Mouse (Mus musculus): ENCODE data around the gene Galns. TPM values are rescaled to one million over a fixed set of nuclear protein-coding genes. Genes with fewer than 3 reads are reported as not detected.
"Not testable (repeated sequence)": the region's sequence is repeated elsewhere in the genome, so short reads cannot be mapped to it uniquely, and the experiment has no call there.

Galns gene
- polyA plus RNA-seq, 1 experiment, result 40.6 TPM

GRCm38 (mm10) chr8:122639521-122640248, 28.4 kb upstream of the Galns start:
- TF ChIP-seq POLR2A (IDR thresholded peaks at IDR 0.05; ENCODE audit: borderline replicate concordance, control insufficient read depth, low read depth, low read length) (0 out of 2 replicates have a peak, but pooled peaks have one; percentile 17), CTCF (IDR thresholded peaks at IDR 0.05; ENCODE audit: control insufficient read depth, insufficient read depth, low read length) (no peak)
- WGBS, result 85% methylated on average over 16 of the region's 16 CpGs
- Histone ChIP-seq H3K27ac (ENCODE audit: control insufficient read depth, insufficient read depth, low read depth, low read length, poor library complexity) (no peak overlapping the region), H3K4me1 (ENCODE audit: control insufficient read depth, insufficient read depth, low read length) (no peaks in the 10 kb centered on the region), H3K4me3 (replicated peaks; ENCODE audit: control insufficient read depth, low read depth, low read length) (no peak overlapping the region)

GRCm38 (mm10) chr8:122638601-122639000, 27.3 kb upstream of the Galns start:
- no peak overlapping the region for H3K4me3 ChIP-seq (replicated peaks; ENCODE audit: control insufficient read depth, low read depth, low read length)
- 88% methylated on average over 16 of the region's 16 CpGs for WGBS
- TF ChIP-seq POLR2A (IDR thresholded peaks at IDR 0.05; ENCODE audit: borderline replicate concordance, control insufficient read depth, low read depth, low read length), result no peak
- TF ChIP-seq CTCF (IDR thresholded peaks at IDR 0.05; ENCODE audit: control insufficient read depth, insufficient read depth, low read length), result no peak
- H3K27ac ChIP-seq (ENCODE audit: control insufficient read depth, insufficient read depth, low read depth, low read length, poor library complexity), result no peak overlapping the region
- H3K4me1 ChIP-seq (ENCODE audit: control insufficient read depth, insufficient read depth, low read length), result no peaks in the 10 kb centered on the region

GRCm38 (mm10) chr8:122637230-122637629, 26.0 kb upstream of the Galns start:
- Histone ChIP-seq H3K4me3 (replicated peaks; ENCODE audit: control insufficient read depth, low read depth, low read length) (no peak overlapping the region), H3K27ac (ENCODE audit: control insufficient read depth, insufficient read depth, low read depth, low read length, poor library complexity) (no peak overlapping the region), H3K4me1 (ENCODE audit: control insufficient read depth, insufficient read depth, low read length) (no peaks in the 10 kb centered on the region)
- WGBS, result 89% methylated on average over 9 of the region's 9 CpGs
- TF ChIP-seq CTCF (IDR thresholded peaks at IDR 0.05; ENCODE audit: control insufficient read depth, insufficient read depth, low read length) (no peak), POLR2A (IDR thresholded peaks at IDR 0.05; ENCODE audit: borderline replicate concordance, control insufficient read depth, low read depth, low read length) (no peak)

- 69% methylated on average over 9 of the region's 9 CpGs for WGBS
- no peak overlapping the region for H3K4me3 ChIP-seq (replicated peaks; ENCODE audit: control insufficient read depth, low read depth, low read length)
- no peak overlapping the region for H3K27ac ChIP-seq (ENCODE audit: control insufficient read depth, insufficient read depth, low read depth, low read length, poor library complexity)
- H3K4me1 ChIP-seq (ENCODE audit: control insufficient read depth, insufficient read depth, low read length), result no peaks in the 10 kb centered on the region
- TF ChIP-seq POLR2A (IDR thresholded peaks at IDR 0.05; ENCODE audit: borderline replicate concordance, control insufficient read depth, low read depth, low read length), result no peak
- TF ChIP-seq CTCF (IDR thresholded peaks at IDR 0.05; ENCODE audit: control insufficient read depth, insufficient read depth, low read length), result no peak
Measured at GRCm38 (mm10) chr8:122636803-122637175, 25.5 kb upstream of the Galns start.

- H3K4me3 ChIP-seq (replicated peaks; ENCODE audit: control insufficient read depth, low read depth, low read length), result no peak overlapping the region
- TF ChIP-seq POLR2A (IDR thresholded peaks at IDR 0.05; ENCODE audit: borderline replicate concordance, control insufficient read depth, low read depth, low read length), result no peak
- TF ChIP-seq CTCF (IDR thresholded peaks at IDR 0.05; ENCODE audit: control insufficient read depth, insufficient read depth, low read length), result no peak
- H3K27ac ChIP-seq (ENCODE audit: control insufficient read depth, insufficient read depth, low read depth, low read length, poor library complexity), result peak overlapping the region; percentile 67
- no peaks in the 10 kb centered on the region for H3K4me1 ChIP-seq (ENCODE audit: control insufficient read depth, insufficient read depth, low read length)
- 69% methylated on average over 14 of the region's 14 CpGs for WGBS
Measured at GRCm38 (mm10) chr8:122635878-122636802, 24.9 kb upstream of the Galns start.

- TF ChIP-seq CTCF (IDR thresholded peaks at IDR 0.05; ENCODE audit: control insufficient read depth, insufficient read depth, low read length), result no peak
- TF ChIP-seq POLR2A (IDR thresholded peaks at IDR 0.05; ENCODE audit: borderline replicate concordance, control insufficient read depth, low read depth, low read length), result no peak
- H3K4me1 ChIP-seq (ENCODE audit: control insufficient read depth, insufficient read depth, low read length), result no peaks in the 10 kb centered on the region
- no peak overlapping the region for H3K4me3 ChIP-seq (replicated peaks; ENCODE audit: control insufficient read depth, low read depth, low read length)
- 93% methylated on average over 14 of the region's 14 CpGs for WGBS
- no peak overlapping the region for H3K27ac ChIP-seq (ENCODE audit: control insufficient read depth, insufficient read depth, low read depth, low read length, poor library complexity)
Measured at GRCm38 (mm10) chr8:122633205-122633604, 21.9 kb upstream of the Galns start.

GRCm38 (mm10) chr8:122632134-122632533, 20.9 kb upstream of the Galns start:
- WGBS, result 74% methylated on average over 3 of the region's 3 CpGs
- not testable (repeated sequence) for H3K4me3 ChIP-seq (replicated peaks; ENCODE audit: control insufficient read depth, low read depth, low read length); H3K27ac ChIP-seq (ENCODE audit: control insufficient read depth, insufficient read depth, low read depth, low read length, poor library complexity); H3K4me1 ChIP-seq (ENCODE audit: control insufficient read depth, insufficient read depth, low read length)

- Histone ChIP-seq H3K4me3 (replicated peaks; ENCODE audit: control insufficient read depth, low read depth, low read length) (no peak overlapping the region), H3K4me1 (ENCODE audit: control insufficient read depth, insufficient read depth, low read length) (no peaks in the 10 kb centered on the region), H3K27ac (ENCODE audit: control insufficient read depth, insufficient read depth, low read depth, low read length, poor library complexity) (no peak overlapping the region; the same call in 1 of the 2 replicates)
- 95% methylated on average over 22 of the region's 22 CpGs for WGBS
- no peak for TF ChIP-seq POLR2A (IDR thresholded peaks at IDR 0.05; ENCODE audit: borderline replicate concordance, control insufficient read depth, low read depth, low read length)
- TF ChIP-seq CTCF (IDR thresholded peaks at IDR 0.05; ENCODE audit: control insufficient read depth, insufficient read depth, low read length), result no peak
Measured at GRCm38 (mm10) chr8:122630696-122631095, 19.4 kb upstream of the Galns start.
